Comparison of ENCODE assay signal across 8 mouse cellular contexts in the genomic region with DNA sequence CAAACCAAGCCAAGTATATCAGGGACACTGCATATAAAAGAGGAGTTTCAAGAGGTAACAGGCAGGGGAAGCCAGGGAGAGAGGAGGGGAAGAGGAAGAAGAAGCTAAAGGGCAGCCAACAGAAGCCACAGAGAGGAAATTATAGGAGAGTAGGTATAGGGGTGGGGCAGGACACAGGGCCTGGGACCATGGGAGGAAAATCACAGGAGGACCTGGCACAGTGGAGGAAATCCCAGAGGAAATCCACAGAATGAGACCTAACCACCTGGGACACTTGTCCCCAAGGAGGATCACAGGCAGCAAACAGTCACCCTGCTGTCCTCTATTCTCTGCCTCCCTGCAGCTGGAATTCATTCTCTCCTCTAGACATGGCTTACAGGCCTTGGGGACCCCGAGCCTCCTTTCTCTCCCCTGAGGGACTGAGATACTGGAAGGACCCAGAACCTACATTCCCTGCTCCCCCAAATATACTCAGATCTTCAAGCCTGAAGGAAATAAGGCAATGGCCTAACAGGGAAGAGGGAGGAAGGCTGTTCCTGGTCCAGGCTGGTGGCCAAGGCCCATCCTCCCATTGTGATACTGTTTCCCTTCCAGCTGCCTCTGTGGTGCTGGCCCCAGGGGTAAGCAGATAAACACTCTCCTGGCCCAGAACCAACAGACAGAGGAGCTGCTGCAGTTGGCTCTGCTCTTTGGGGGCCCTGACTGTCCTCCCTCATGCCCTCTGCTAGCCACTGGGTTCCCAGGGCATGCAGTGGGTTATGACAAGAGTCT. TPM values are rescaled to one million over a fixed set of nuclear protein-coding genes. Genes with fewer than 3 reads are reported as not detected.
DNase-seq lines count a peak whose midpoint lies in the region; ATAC-seq lines count a peak whose summit lies in the region.
"Had no signal": no experiment of that assay in that cellular context is flagged by ENCODE, and none has a peak within 500 bp of the region (broad histone marks: within the 10 kb centered on the region; RNA-seq: fewer than 3 reads in every experiment).

No protein-coding gene starts in this region.

- no peak overlapping the region for H3K4me2 ChIP-seq in lung, embryonic 16.5 days (ENCODE audit: low read depth, low read length)
- H3K4me2 ChIP-seq: neural tube, embryonic 12.5 days had no signal

- no peak overlapping the region for H3K9ac ChIP-seq in lung, embryonic 16.5 days (ENCODE audit: low read length)
- H3K9ac ChIP-seq: neural tube, embryonic 12.5 days had no signal

- WGBS in embryonic facial prominence, embryonic 10.5 days, result 67% methylated on average over 1 of the region's 1 CpGs
- 67% methylated on average over 1 of the region's 1 CpGs for WGBS in lung, embryonic 16.5 days

- peaks cover 4% of the 10 kb centered on the region; the same call in 1 of the 2 replicates for H3K9me3 ChIP-seq in embryonic facial prominence, embryonic 10.5 days
- no peaks in the 10 kb centered on the region for H3K9me3 ChIP-seq in lung, embryonic 16.5 days (ENCODE audit: control insufficient read depth, low read length)

- no peaks in the 10 kb centered on the region for H3K27me3 ChIP-seq in embryonic facial prominence, embryonic 10.5 days (replicated peaks; ENCODE audit: low read depth, poor library complexity, severe bottlenecking)
- no peaks in the 10 kb centered on the region for H3K27me3 ChIP-seq in lung, embryonic 16.5 days (ENCODE audit: control insufficient read depth, insufficient read depth, low read depth, low read length)

- H3K4me1 ChIP-seq in embryonic facial prominence, embryonic 10.5 days, result peaks cover 37% of the 10 kb centered on the region
- peaks cover 9% of the 10 kb centered on the region; the same call in 1 of the 2 replicates for H3K4me1 ChIP-seq in lung, embryonic 16.5 days (replicated peaks; ENCODE audit: control insufficient read depth, insufficient read depth, low read length)

- no peaks in the 10 kb centered on the region for H3K36me3 ChIP-seq in embryonic facial prominence, embryonic 10.5 days (replicated peaks)
- no peaks in the 10 kb centered on the region for H3K36me3 ChIP-seq in lung, embryonic 16.5 days (ENCODE audit: control insufficient read depth, insufficient read depth, low read length)
- H3K36me3 ChIP-seq: neural tube, embryonic 12.5 days had no signal

- H3K27ac ChIP-seq in embryonic facial prominence, embryonic 10.5 days (replicated peaks), result peak overlapping the region; percentile 8
- H3K27ac ChIP-seq in lung, embryonic 16.5 days (ENCODE audit: low read length), result peak overlapping the region; percentile 73
- H3K27ac ChIP-seq: neural tube, embryonic 12.5 days had no signal

- DNase-seq in left cerebral cortex, adult 11 months (ENCODE audit: low spot score), result peak; percentile 25
- no peak for DNase-seq in left cerebral cortex, postnatal 14 days (ENCODE audit: low spot score in 2 of 2)
- DNase-seq in embryonic facial prominence, embryonic 10.5 days (ENCODE audit: low spot score), result no peak
- DNase-seq in heart, postnatal 14 days, result peak; percentile 67 to 77
- no peak for DNase-seq in urinary bladder, postnatal 4 days (ENCODE audit: low spot score in 2 of 2)

- intact Hi-C loops in left cerebral cortex, postnatal 14 days (cut with DNase I), result no loop called here
- intact Hi-C loops in heart, postnatal 14 days (cut with DNase I), result loop anchor here (2.0 kb wide), 1 partner anchor 48 kb away; the partner anchor contains the start of gene Ephb1

- no peak overlapping the region for H3K4me3 ChIP-seq in embryonic facial prominence, embryonic 10.5 days
- H3K4me3 ChIP-seq in lung, embryonic 16.5 days (ENCODE audit: low read length), result no peak overlapping the region
- H3K4me3 ChIP-seq: neural tube, embryonic 12.5 days had no signal

- ATAC-seq in lung, embryonic 16.5 days (ENCODE audit: low read depth), result peak; percentile 89
- ATAC-seq in erythroblast, adult 5-6 weeks (replicated peaks; ENCODE audit: low FRiP score, poor library complexity, severe bottlenecking), result no peak

RNA-seq across cellular contexts. Expression of gene Ephb1, which starts 47.7 kb away (rescaled TPM):
- 10 to 100 TPM; 39.2 to 40.5 TPM for total RNA-seq in left cerebral cortex, postnatal 14 days (2021)
- polyA plus RNA-seq in embryonic facial prominence, embryonic 10.5 days (2016; fragmentation: Nextera tagmentation; extraction: Ambion mirVana), result 4.7 and 6.1 TPM in 2 replicates
- total RNA-seq in heart, postnatal 14 days (2021), result 10 to 100 TPM; 10.8 to 12.7 TPM
- polyA plus RNA-seq in lung, embryonic 16.5 days (2015; fragmentation: Nextera tagmentation; extraction: Ambion mirVana), result 1.4 and 1.8 TPM in 2 replicates
- total RNA-seq in erythroblast, adult 5-6 weeks (2015; ENCODE audit: low replicate concordance), result 0.84 TPM in 1 of 2 replicates, not detected in the other
- total RNA-seq in erythroblast, adult 5-6 weeks (2017; ENCODE audit: low replicate concordance), result 0.17 TPM in 1 of 2 replicates, not detected in the other

Comparison
In these comparisons a context has a peak if more than half of its experiments do, and no peak if none do; other contexts are left out.
1. DNase-seq: peak in left cerebral cortex, adult 11 months (single experiment) and heart, postnatal 14 days (2 of 2); none in left cerebral cortex, postnatal 14 days (0 of 2), embryonic facial prominence, embryonic 10.5 days (single experiment) and urinary bladder, postnatal 4 days (0 of 2).
2. RNA of gene Ephb1, which starts 47.7 kb away (total RNA-seq): 39.2 to 40.5 TPM in left cerebral cortex, postnatal 14 days and 10.8 to 12.7 TPM in heart, postnatal 14 days; 0.17 to 0.84 TPM in erythroblast, adult 5-6 weeks; every median in the first group is over 4 times any median in the second.